Mouse (Mus musculus): ENCODE data around the gene Postn.

- TF ChIP-seq CTCF (conservative IDR thresholded peaks at IDR 0.05; ENCODE audit: low read length) (no peak), POU5F1 (IDR thresholded peaks at IDR 0.05; ENCODE audit: borderline replicate concordance, low read length) (no peak)
Measured at GRCm38 (mm10) chr3:54413584-54413897, 52.6 kb downstream of the Postn start.
